Mouse (Mus musculus) MEL-GATA-1-ER (cell line): Measurements from ENCODE around the gene Ceacam16.
A peak's percentile ranks its signal among the peaks of the same experiment; 100 is the strongest.

Experiments
- DNase-seq: peaks from one replicate; pipeline ENCODE4 v3.0.0-alpha.2; 2012; ENCODE audit warnings: low read depth; ENCODE audit errors: extremely low read depth

Gene Ceacam16

GRCm38 (mm10) chr7:19861199-19861598, at the start of gene Ceacam16:
Ceacam16 (minus strand) TSS chr7:19861299.
- no peak for DNase-seq

GRCm38 (mm10) chr7:19910421-19911291, 49.6 kb upstream of the Ceacam16 start:
- DNase-seq, result no peak

GRCm38 (mm10) chr7:19889881-19890280, 28.8 kb upstream of the Ceacam16 start:
- DNase-seq, result peak; percentile 42

GRCm38 (mm10) chr7:19887849-19888248, 26.8 kb upstream of the Ceacam16 start, which contains the start of gene Ceacam19:
Ceacam19 (minus strand) TSS chr7:19887965.
- DNase-seq, result no peak

- DNase-seq, result no peak
These were observed 19.7 kb upstream of the Ceacam16 start for GRCm38 (mm10) chr7:19880754-19881153.

- DNase-seq, result peak; percentile 78
These were observed 15.8 kb upstream of the Ceacam16 start for GRCm38 (mm10) chr7:19876781-19877425.

GRCm38 (mm10) chr7:19875948-19876682, 15.0 kb upstream of the Ceacam16 start:
- DNase-seq, result peak; percentile 54

GRCm38 (mm10) chr7:19871943-19872601, 11.0 kb upstream of the Ceacam16 start:
- peak; percentile 39 for DNase-seq

- peak; percentile 86 for DNase-seq
These were observed 10.1 kb upstream of the Ceacam16 start for GRCm38 (mm10) chr7:19871137-19871621.

- no peak for DNase-seq
These were observed 6.8 kb upstream of the Ceacam16 start for GRCm38 (mm10) chr7:19867751-19868399.

- no peak for DNase-seq
These were observed 5.4 kb upstream of the Ceacam16 start for GRCm38 (mm10) chr7:19866490-19866889.

- no peak for DNase-seq
These were observed 4.3 kb upstream of the Ceacam16 start for GRCm38 (mm10) chr7:19865246-19866036.

GRCm38 (mm10) chr7:19864241-19864640, 3.1 kb upstream of the Ceacam16 start:
- DNase-seq, result no peak

GRCm38 (mm10) chr7:19859740-19860139, 1.4 kb downstream of the Ceacam16 start:
- no peak for DNase-seq

- DNase-seq, result no peak
These were observed 4.8 kb downstream of the Ceacam16 start for GRCm38 (mm10) chr7:19856283-19856682.

GRCm38 (mm10) chr7:19855663-19856062, 5.4 kb downstream of the Ceacam16 start:
- no peak for DNase-seq

- no peak for DNase-seq
These were observed 7.6 kb downstream of the Ceacam16 start for GRCm38 (mm10) chr7:19853526-19853925.

GRCm38 (mm10) chr7:19851858-19852570, 9.1 kb downstream of the Ceacam16 start, which contains the start of gene Gm19345:
Gm19345 (plus strand) TSS chr7:19852003.
- no peak for DNase-seq
